Mouse (Mus musculus) forelimb bud, embryonic 11.5 days (tissue): ENCODE data around the gene Tmem256.

Source experiments
- DNase-seq: peaks from one replicate; pipeline ENCODE4 v3.0.0-alpha.2; 2012; ENCODE audit warnings: low read depth, low spot score

Gene Tmem256

GRCm38 (mm10) chr11:69883527-69884151, 45.3 kb downstream of the Tmem256 start:
- DNase-seq = no peak

- no peak for DNase-seq
Measured at GRCm38 (mm10) chr11:69884240-69884639, 45.9 kb downstream of the Tmem256 start.

- no peak for DNase-seq
Measured at GRCm38 (mm10) chr11:69884663-69885062, 46.3 kb downstream of the Tmem256 start.

GRCm38 (mm10) chr11:69886907-69887635, 48.8 kb downstream of the Tmem256 start:
- DNase-seq = no peak
